Mouse (Mus musculus) urinary bladder, postnatal 14 days (tissue): ENCODE measurements around the gene Zbtb20.
A peak's percentile ranks its signal among the peaks of the same experiment; 100 is the strongest.

Experiments
- DNase-seq: peaks from one replicate; pipeline ENCODE4 v3.0.0; 2021; ENCODE audit warnings: low spot score

Zbtb20 gene

GRCm38 (mm10) chr16:43522482-43522881 is 646.8 kb downstream of the Zbtb20 start:
- no peak for DNase-seq

- DNase-seq: no peak
Observed at GRCm38 (mm10) chr16:43524179-43524578, 648.5 kb downstream of the Zbtb20 start.

DNA sequence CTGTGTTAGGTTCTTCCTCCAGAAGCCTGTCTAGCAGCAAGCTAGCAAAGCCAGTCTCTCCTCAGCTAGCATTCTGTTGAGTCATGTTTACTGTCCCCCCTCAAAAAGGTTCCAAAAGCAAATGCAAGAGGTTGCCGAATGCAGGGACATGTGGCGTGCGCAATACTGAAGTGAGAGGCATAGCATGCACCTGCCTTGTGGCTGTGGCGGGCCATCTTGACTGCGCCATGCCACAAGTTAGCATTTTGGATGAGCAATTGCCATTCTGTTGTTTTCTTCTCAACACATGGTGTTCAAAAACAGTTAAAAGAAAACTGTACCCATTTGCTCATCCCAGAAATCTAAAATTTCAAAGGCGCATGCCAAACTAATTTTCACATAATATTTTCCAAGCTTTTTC is 649.9 kb downstream of the Zbtb20 start:
- no peak for DNase-seq

DNA sequence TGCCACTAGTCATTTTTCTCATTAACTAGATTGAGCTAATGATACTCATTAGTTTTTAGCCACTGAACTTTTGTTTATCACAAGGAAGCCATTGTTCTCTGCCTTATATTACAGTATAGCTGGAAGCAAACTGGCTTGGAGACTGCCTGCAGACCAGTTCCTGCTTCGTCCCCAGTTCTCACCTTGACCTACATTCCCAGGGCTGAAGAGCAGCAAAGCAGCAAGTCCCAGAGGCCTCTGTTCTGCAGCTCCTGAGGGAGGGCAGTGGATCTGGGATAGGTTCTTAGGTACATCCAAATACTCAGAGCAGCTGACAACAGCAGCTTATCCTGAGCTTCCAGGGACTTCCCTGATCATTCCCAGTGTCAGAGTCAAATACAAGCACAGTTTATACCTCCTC is 652.6 kb downstream of the Zbtb20 start:
- DNase-seq: no peak

GRCm38 (mm10) chr16:43531328-43531727 is 655.6 kb downstream of the Zbtb20 start:
- no peak for DNase-seq

- DNase-seq: no peak
Observed at GRCm38 (mm10) chr16:43534103-43534502, 658.4 kb downstream of the Zbtb20 start.

GRCm38 (mm10) chr16:43535912-43536311 is 660.2 kb downstream of the Zbtb20 start:
- DNase-seq: no peak

GRCm38 (mm10) chr16:43537163-43537562 is 661.5 kb downstream of the Zbtb20 start:
- DNase-seq: no peak

DNA sequence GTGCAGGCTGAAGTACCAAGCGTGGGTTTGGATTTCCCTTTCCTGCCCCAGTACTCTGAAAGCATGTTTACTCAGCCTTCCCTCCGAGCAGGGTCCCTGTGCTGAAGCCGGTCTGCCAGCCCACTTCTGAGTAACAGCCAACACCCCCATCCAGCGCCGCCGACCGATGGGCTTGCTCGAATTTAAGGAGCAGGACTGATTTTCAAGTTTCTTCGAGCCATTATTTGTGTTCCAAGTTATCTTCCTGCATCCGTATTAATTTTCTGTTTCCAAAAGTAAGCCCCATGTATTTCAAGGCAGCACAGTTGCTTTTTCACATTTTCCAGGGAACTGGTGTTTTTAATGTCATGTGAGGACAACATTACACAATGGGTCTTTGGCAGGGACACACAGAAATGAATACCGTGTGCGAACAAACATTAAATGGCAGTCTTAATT is 664.0 kb downstream of the Zbtb20 start:
- no peak for DNase-seq

DNA sequence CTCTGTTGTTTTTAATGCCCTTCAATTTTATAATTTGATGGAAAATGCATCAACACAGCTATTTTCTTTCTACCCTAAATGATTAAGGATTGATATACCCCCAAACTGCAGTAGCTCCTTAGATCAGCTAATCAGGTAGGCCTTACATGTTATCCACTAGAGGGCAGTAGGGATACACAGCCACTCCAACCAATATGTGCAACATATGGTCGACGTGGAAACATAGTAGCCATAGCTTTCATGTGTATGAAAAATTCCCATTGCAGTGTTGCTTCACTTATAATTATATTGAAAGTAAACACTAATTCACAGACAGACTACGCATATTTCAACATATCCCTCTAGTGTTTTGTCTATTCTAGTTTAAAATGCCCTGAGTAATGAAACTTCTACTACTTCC is 664.4 kb downstream of the Zbtb20 start:
- no peak for DNase-seq

DNA sequence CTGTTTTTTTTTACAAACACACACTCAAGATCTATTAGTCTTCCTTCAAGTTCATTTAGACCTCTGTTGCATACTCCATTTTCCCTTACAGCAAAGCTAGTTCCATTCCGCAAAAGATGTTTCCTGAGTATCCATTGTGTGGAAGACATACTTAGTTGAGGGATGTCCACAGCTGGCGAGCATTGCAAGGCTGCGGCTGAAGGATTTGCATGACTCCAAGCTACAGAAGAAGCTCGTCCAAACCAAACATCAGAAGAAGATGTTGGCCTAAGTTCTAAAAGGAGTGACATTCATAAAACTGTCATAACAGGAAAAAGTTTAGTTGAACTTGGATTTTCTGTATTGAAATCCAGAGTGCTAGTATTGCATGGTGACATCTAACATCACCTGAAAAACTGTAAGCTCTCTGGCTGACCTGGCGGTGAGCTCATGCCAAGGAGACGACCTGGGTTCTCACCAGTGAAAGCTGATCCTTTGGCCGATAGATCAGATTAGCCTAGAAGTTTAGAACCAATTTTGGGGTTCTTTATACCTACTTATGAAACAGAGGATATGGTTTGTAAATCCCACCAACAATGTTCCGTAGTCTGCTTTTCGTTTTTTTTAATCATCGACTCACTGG is 665.0 kb downstream of the Zbtb20 start:
- no peak for DNase-seq

DNA sequence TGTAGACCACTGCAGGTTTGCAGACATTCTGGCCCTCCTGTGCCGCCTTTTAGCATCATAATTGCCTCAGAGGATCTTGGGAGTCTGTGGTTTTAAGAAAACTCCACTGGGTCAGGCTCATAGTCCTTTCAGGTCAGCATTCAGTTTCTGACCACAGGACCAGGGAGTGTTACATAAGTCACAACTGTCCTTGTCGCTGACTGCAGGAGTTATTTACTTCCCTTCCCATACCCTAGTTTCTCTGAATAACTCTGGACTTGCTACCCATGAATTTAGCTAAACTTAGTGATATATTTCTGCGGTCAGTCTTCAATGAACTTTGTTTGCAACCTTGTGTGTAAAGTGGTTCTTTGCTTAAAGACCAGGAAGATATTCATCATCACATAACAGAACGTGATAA is 669.6 kb downstream of the Zbtb20 start:
- no peak for DNase-seq

DNA sequence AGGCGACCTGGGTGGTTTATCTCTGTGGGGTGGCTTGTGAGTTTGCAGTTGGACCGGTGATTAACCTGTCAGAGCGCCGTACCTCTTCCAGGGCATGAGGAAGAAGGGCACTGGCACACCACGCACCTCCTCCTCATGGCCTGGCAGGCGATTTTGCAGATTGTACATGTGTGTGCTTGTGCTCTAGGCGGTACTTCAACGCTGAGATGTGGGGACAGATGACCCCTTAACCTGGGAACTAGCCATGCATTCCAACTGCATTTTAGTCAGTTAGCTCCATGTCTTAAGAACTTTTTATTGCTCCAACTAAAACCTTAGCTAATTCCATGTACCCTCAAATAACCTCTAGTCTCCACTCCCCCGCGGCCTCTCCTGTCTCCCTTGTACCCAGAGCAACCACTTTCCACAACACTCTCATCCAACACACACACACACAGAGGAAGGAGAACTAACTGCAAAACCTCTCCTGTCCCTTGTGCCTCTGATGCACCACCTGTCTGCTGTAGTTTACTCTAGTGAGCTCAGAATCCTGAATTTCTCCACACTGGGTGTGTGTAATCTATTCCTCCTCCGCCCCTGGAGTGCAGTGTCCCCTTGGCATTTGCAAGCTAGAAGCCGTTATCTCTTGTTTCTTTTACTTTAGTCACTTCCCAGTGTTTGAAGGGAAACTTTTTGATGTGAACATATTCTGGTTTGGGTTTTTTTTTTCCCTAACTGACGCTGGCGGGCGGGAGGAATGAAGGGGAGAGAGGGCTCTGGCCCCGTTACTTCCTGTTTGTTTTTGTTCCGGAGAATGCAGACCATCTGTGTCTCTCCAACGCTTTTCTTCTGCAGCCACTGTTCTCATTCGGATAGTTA is 671.9 kb downstream of the Zbtb20 start:
- peak; percentile 55 for DNase-seq

GRCm38 (mm10) chr16:43548774-43549173 is 673.1 kb downstream of the Zbtb20 start:
- no peak for DNase-seq

DNA sequence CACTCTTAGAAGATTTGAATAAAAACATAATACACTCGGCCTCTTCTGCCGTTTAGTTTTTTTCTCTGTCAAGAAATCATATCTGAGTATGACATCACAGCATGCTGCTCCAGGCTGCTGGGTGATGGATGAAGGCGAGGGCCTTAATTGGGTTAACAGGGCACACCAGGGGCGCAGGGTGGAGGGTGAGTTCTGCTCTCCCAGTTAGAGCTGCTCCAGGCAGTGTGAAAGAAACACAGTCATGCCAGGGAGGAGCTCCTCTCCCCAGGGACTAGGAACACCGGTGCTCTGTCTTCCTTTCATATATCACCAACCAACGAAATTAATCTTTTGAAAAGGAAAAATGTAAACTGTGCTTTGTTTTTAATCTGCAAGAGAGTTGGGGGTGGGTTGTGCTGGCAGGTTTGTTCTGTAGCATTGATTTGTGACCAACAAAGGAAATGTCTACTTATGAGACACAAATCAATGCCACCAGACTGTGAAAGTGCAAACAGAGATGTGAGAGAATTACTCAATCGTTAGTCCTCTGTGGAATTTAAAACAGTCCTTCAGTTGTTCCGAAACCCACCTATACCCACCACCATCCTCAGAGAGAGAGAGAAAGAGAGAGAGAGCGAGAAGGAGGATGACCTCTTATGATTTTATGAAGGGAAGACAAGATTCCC is 673.9 kb downstream of the Zbtb20 start:
- DNase-seq: no peak

DNA sequence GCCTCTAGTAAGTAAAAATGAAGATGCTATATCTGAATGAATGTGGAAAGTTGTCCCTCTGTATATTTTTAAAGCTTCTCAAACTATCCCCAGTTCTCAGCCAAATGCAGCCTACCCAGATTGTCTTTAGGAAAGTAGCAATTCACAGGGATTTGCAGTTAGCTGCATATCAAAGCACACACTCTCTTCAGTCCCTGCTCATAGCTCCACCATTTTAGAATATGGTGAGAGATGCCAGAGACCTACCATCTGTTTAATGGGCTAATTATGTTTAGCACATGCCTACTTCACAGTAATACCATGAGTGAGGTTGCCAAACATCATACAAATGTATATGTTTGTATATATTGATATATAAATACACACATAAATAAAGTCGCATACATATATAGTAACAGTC is 676.8 kb downstream of the Zbtb20 start:
- no peak for DNase-seq

- no peak for DNase-seq
Observed at GRCm38 (mm10) chr16:43557385-43557784, 681.7 kb downstream of the Zbtb20 start.

DNA sequence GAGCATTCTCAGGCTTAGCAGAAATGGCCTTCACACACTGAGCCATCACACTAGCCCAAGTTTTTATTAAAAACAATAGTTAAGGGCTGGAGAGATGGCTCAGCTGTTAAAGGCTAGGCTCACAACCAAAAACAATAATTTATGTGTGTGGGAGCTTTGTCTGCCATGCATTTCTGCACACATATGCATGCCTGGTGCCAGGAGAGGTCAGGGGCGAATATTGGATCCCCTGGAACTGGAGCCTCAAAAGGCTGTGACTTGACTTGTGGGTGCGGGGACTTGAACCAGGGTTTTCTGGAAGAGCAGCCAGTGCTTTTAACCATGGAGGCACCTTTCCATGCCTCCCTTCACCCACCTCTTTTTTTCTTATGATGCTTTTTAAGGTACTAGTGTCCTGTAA is 685.6 kb downstream of the Zbtb20 start:
- no peak for DNase-seq

DNA sequence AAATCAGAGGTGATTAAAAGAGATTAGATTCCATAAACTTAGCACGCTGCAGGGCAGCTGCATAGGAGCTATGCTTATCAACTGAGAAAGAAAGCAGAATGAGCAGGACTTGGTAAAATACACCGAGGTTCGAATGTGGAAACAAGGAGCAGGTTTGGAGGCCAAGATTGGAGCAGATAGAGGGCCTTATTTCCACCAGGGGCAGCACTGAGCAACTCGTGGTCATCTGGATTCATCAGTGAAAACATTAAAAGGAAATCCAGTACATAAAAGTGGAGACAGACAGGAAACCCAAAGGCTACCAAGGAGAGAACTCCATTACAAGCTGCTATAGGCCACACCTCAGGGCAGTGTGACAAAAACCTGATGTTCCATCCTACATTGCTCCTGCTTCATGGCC is 686.3 kb downstream of the Zbtb20 start:
- no peak for DNase-seq

GRCm38 (mm10) chr16:43565872-43566271 is 690.2 kb downstream of the Zbtb20 start:
- DNase-seq: no peak

DNA sequence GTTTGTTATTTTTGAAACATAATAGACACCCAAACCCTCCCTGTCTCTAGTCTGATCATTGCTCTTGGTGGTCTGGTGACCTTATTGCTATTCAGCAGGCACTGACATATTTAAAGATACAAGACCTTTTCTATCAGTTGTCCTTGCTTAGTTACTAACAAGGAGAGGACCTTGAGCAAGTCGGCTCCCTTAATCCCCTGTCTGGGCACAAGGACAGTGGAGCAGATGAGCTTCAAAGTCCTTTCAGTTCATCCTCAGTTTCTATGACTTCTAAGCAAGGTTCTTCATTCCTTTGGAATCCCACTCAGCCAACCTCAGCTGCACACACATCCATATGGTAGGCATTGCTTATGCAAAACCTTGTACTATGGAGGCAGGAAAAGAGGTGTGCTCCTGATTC is 690.8 kb downstream of the Zbtb20 start:
- DNase-seq: no peak

DNA sequence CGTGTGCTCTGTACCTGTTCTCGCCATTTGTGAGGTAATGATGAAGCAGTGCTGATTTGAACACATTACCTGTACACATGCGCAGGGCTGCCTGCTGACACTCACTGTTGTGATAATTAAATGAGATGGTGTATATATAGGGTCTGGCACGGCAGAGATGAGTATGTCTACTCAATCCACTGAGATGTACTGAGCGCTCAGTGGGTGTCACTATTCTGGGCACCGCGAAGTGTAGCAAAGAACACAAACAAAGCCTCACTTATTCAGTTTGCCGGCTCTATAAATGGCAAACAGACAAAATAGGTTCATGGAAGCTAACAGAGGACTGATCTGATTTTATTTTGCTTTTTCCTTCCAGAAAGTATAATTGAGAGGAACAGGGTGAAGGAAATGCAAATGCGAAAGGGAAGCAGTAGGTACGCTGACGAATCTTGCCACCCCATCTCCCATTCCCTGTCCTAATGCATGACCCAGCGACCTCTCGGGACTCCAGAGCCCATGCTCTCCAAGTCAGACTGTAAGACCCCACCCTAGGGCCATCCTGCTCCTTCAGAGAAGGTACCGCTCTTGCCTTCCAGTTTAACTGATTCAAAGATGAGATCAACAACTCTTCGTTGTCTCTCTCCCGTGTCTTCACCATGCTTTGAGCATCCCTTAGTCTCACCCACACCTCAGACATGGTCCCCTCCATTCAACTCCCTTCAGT is 695.8 kb downstream of the Zbtb20 start:
- no peak for DNase-seq
